Mouse (Mus musculus) testis, adult 2 months (tissue): ENCODE measurements at regions not wholly inside any gene's neighbourhood (a gene's known extent, or its start where the extent isn't known, plus 50 kb on each side); places are given as distances from the start of the nearest gene placed in this dataset.

ENCODE experiments used
- CTCF ChIP-seq: fragments of 200-500 bp; IDR thresholded peaks from 2 replicates; pipeline ENCODE4 v1.5.1; 2012; ENCODE audit warnings: low read depth, mild to moderate bottlenecking, inconsistent platforms, low read length, moderate library complexity; ENCODE audit not compliant: control insufficient read depth, insufficient read depth, insufficient replicate concordance
- POLR2A ChIP-seq: fragments of 200-500 bp; IDR thresholded peaks from 2 replicates; pipeline ENCODE4 v1.6.1; 2012; ENCODE audit warnings: low read depth, mild to moderate bottlenecking, inconsistent platforms, low read length, moderate library complexity; ENCODE audit not compliant: control insufficient read depth

DNA sequence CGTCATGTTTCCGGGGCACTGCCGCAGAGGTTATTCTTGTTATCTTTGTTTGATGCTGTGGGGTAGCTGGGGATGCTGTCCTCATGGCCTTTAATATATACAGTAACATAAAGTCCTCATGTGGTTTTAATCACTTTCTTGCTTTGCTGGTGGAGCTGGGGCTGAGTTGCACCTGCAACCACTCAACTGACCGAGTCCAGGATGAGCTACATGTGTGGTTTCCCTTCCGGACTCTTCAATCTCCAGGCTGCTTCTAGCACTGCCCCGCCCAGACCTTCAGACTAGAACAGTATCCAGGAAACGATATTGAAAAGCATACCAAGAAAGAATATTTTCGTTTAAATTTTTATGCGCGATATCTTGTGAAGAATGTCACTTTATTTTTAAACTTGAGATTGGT lies 129.1 kb upstream of the Thumpd2 start:
- TF ChIP-seq CTCF = no peak
- TF ChIP-seq POLR2A = no peak
